Mouse (Mus musculus) pancreas, adult 10 weeks (tissue): ENCODE data around the gene Neurog1. TPM values are rescaled to one million over a fixed set of nuclear protein-coding genes. Genes with fewer than 3 reads are reported as not detected.

ENCODE experiments used
- polyA plus RNA-seq: library from polyadenylated mRNA; stranded (reverse); fragments of 350-450 nt; fragmentation: Illumina TruSeq; extraction: RNeasy Lipid Tissue Mini Kit (QIAGEN cat#74804); gene quantifications from one replicate; pipeline ENCODE4 v1.2.3, GENCODE M21; 2015; ENCODE audit warnings: low read depth, low replicate concordance; ENCODE audit not compliant: insufficient read depth

Neurog1 gene
- polyA plus RNA-seq, result not detected

GRCm38 (mm10) chr13:56251924-56252619, at the start of gene Neurog1:
Gene Neurog1, minus strand, starts transcription at chr13:56252163.

GRCm38 (mm10) chr13:56295943-56296658, 44.1 kb upstream of the Neurog1 start, which contains the start of gene Cxcl14:
Gene Cxcl14, minus strand, starts transcription at chr13:56296551.

Other genes starting within 250 kb of the Neurog1 start
- gene H2afy, start 115.8 kb downstream of the Neurog1 start, polyA plus RNA-seq, result 24.5 TPM
- 0.68 TPM for gene Tifab, start 73.3 kb downstream of the Neurog1 start, polyA plus RNA-seq
- 5.6 TPM for gene Cxcl14, start 44.4 kb upstream of the Neurog1 start, polyA plus RNA-seq
- not detected for gene Gm3045, start 174.4 kb upstream of the Neurog1 start, polyA plus RNA-seq
- 1.2 TPM for gene Slc25a48, start 186.2 kb upstream of the Neurog1 start, polyA plus RNA-seq
- gene Il9, start 230.1 kb upstream of the Neurog1 start, polyA plus RNA-seq, result not detected